Mouse (Mus musculus): Measurements from ENCODE around the gene Stat5b. TPM values are rescaled to one million over a fixed set of nuclear protein-coding genes. Genes with fewer than 3 reads are reported as not detected.
A peak's percentile ranks its signal among the peaks of the same experiment; 100 is the strongest.

The Stat5b gene
- polyA plus RNA-seq, 1 experiment from 2014 or later, result 20.5 TPM

DNA sequence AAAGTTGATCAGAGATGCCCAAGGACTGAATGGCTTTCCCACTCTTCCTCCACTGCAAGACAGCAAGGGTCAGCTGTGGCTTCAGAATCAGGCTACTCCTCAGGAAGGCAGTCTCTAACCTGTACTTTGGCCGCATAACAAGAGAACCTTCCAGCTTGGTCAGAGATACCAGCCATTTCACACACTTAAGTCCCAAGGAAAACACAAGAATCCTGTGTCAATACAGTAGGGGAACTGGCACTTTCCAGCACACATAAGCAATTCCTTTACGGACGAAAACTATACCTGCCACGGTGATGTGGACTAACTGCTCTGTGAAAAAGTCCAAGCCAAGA, 113.8 kb downstream of the Stat5b start:
- H3K9ac ChIP-seq, result no peak overlapping the region
- H3K27me3 ChIP-seq, result no peaks in the 10 kb centered on the region
- H3K4me1 ChIP-seq, result peaks cover 20% of the 10 kb centered on the region
- no peak for ATAC-seq (ENCODE audit: low FRiP score)
- H3K4me3 ChIP-seq, result peak overlapping the region; percentile 84
- no peak overlapping the region for H3K27ac ChIP-seq
- 83% methylated on average over 4 of the region's 4 CpGs for WGBS
- H3K4me2 ChIP-seq (replicated peaks), result peak overlapping the region; percentile 89
- H3K36me3 ChIP-seq, result peaks cover 14% of the 10 kb centered on the region; the same call in 1 of the 2 replicates
- H3K9me3 ChIP-seq (replicated peaks), result no peaks in the 10 kb centered on the region

DNA sequence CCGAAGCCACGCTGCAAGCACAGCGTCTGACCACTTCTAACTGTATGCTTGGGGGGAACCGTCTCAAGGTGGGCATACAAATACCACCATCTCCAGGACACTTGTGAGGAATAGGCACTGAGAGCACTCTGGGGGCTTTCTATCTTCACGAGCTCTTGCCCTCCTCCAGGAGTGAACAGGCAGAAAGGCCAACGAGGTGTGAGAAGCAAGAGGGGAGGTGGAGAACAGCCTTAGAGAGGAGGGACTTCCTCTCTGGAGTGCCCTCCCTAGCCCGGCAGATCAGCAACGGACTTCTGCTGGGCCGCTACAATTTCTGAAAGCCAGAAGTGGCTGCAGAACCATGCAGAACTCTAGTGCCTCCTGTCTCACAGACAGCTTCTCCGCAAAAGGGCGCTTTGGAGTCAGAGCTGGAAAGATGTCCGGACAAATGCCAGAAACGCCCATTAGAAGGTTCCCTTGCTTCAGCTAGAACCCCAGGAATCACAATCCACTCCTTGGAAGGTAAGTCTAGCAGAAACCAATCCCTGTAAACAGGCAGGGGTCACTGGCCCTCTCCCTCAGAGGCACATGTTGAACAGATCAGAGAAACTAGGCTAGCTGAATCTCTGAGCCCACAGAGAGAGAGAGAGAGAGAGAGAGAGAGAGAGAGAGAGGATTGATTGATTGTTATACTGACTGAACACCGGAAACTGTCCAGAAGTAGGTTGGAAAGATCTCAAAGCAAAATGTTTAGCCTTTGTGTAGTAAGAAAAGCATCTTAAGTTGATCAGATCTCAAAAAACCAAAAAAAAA, 114.4 kb downstream of the Stat5b start:
- 80% methylated on average over 14 of the region's 14 CpGs for WGBS
- peak overlapping the region; percentile 22; the same call in 1 of the 2 replicates for H3K4me2 ChIP-seq (replicated peaks)
- no peaks in the 10 kb centered on the region for H3K9me3 ChIP-seq (replicated peaks)
- H3K4me1 ChIP-seq, result peaks cover 20% of the 10 kb centered on the region
- H3K4me3 ChIP-seq, result peak overlapping the region; percentile 11; the same call in 1 of the 2 replicates
- peaks cover 10% of the 10 kb centered on the region; the same call in 1 of the 2 replicates for H3K36me3 ChIP-seq
- no peak for ATAC-seq (ENCODE audit: low FRiP score)
- no peaks in the 10 kb centered on the region for H3K27me3 ChIP-seq
- 0 out of 2 replicates have a peak overlapping the region, but pooled peaks have one; percentile 18 for H3K9ac ChIP-seq
- no peak overlapping the region for H3K27ac ChIP-seq

DNA sequence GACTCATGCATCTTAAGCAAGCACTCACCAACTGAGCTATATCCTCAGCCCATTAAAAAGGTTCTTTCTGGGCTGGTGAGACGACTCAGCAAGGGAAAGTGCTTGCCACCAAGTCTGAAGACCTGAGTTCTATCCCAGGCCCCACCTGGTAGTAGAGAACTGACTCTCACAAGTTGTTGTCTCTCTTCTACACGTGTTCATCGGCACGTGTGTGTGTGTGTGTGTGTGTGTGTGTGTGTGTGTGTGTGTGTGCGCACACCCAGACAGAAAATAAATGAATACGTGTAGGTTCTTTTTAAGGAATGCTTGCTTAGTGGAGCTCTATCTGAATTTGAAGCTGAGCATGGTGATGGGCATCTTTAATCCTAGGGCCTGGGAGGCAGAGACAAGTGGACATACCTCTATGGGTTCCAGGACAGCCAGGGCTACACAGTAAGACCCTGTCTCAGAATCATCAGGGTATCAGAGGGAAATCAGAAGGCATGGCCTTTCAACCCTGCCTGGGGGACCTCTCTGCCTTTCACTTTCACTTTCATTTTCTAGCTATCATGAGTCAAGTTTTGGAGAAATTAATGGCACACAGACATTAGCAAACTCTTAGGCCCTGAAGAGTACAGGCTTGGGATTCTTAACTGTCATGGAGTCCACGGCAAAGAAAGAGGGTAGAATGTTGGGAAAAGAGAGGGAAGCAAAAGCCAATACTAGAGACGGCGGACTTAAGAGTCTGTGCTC, 115.2 kb downstream of the Stat5b start:
- no peak overlapping the region for H3K4me2 ChIP-seq (replicated peaks)
- H3K9me3 ChIP-seq (replicated peaks), result no peaks in the 10 kb centered on the region
- ATAC-seq (ENCODE audit: low FRiP score), result no peak
- H3K4me1 ChIP-seq, result peaks cover 20% of the 10 kb centered on the region
- H3K4me3 ChIP-seq, result no peak overlapping the region
- 92% methylated on average over 9 of the region's 9 CpGs for WGBS
- no peak overlapping the region for H3K27ac ChIP-seq
- peaks cover 10% of the 10 kb centered on the region; the same call in 1 of the 2 replicates for H3K36me3 ChIP-seq
- no peaks in the 10 kb centered on the region for H3K27me3 ChIP-seq
- no peak overlapping the region for H3K9ac ChIP-seq

Other genes with a start within 250 kb of the Stat5b start
- 101 and 109 TPM in 2 replicates for gene Nkiras2, start 231.5 kb downstream of the Stat5b start, polyA plus RNA-seq (2016; fragmentation: Nextera tagmentation; extraction: Ambion mirVana)
- 307 and 311 TPM in 2 replicates for gene Dnajc7, start 230.6 kb downstream of the Stat5b start, polyA plus RNA-seq (2016; fragmentation: Nextera tagmentation; extraction: Ambion mirVana)
- gene Zfp385c, start 158.3 kb downstream of the Stat5b start, polyA plus RNA-seq (2016; fragmentation: Nextera tagmentation; extraction: Ambion mirVana), result 0.53 and 0.74 TPM in 2 replicates
- 1.4 and 2.7 TPM in 2 replicates for gene Dhx58, start 146.5 kb downstream of the Stat5b start, polyA plus RNA-seq (2016; fragmentation: Nextera tagmentation; extraction: Ambion mirVana)
- 61.4 and 61.8 TPM in 2 replicates for gene Kat2a, start 138.3 kb downstream of the Stat5b start, polyA plus RNA-seq (2016; fragmentation: Nextera tagmentation; extraction: Ambion mirVana)
- 0.35 and 0.38 TPM in 2 replicates for gene Hspb9, start 136.9 kb downstream of the Stat5b start, polyA plus RNA-seq (2016; fragmentation: Nextera tagmentation; extraction: Ambion mirVana)
- gene Rab5c, start 112.5 kb downstream of the Stat5b start, polyA plus RNA-seq (2016; fragmentation: Nextera tagmentation; extraction: Ambion mirVana), result 17.7 and 19.9 TPM in 2 replicates
- gene Kcnh4, start 90.8 kb downstream of the Stat5b start, polyA plus RNA-seq (2016; fragmentation: Nextera tagmentation; extraction: Ambion mirVana), result 6.0 and 6.2 TPM in 2 replicates
- not detected in 2 replicates for gene Hcrt, start 87.8 kb downstream of the Stat5b start, polyA plus RNA-seq (2016; fragmentation: Nextera tagmentation; extraction: Ambion mirVana)
- 4.4 and 4.7 TPM in 2 replicates for gene Ghdc, start 79.8 kb downstream of the Stat5b start, polyA plus RNA-seq (2016; fragmentation: Nextera tagmentation; extraction: Ambion mirVana)
- 1.4 and 2.8 TPM in 2 replicates for gene Stat5a, start 8.6 kb upstream of the Stat5b start, polyA plus RNA-seq (2016; fragmentation: Nextera tagmentation; extraction: Ambion mirVana)
- 41.4 and 47.4 TPM in 2 replicates for gene Stat3, start 88.8 kb upstream of the Stat5b start, polyA plus RNA-seq (2016; fragmentation: Nextera tagmentation; extraction: Ambion mirVana)
- 51.4 and 63.2 TPM in 2 replicates for gene Cavin1, start 120.2 kb upstream of the Stat5b start, polyA plus RNA-seq (2016; fragmentation: Nextera tagmentation; extraction: Ambion mirVana)
- gene Atp6v0a1, start 158.7 kb upstream of the Stat5b start, polyA plus RNA-seq (2016; fragmentation: Nextera tagmentation; extraction: Ambion mirVana), result 70.2 and 74.1 TPM in 2 replicates
- 13.3 and 13.7 TPM in 2 replicates for gene Naglu, start 219.3 kb upstream of the Stat5b start, polyA plus RNA-seq (2016; fragmentation: Nextera tagmentation; extraction: Ambion mirVana)
- gene Hsd17b1, start 227.7 kb upstream of the Stat5b start, polyA plus RNA-seq (2016; fragmentation: Nextera tagmentation; extraction: Ambion mirVana), result 0.23 and 0.26 TPM in 2 replicates
- gene Coasy, start 231.8 kb upstream of the Stat5b start, polyA plus RNA-seq (2016; fragmentation: Nextera tagmentation; extraction: Ambion mirVana), result 45.6 and 51.2 TPM in 2 replicates
- gene Mlx, start 236.6 kb upstream of the Stat5b start, polyA plus RNA-seq (2016; fragmentation: Nextera tagmentation; extraction: Ambion mirVana), result 62.1 and 62.4 TPM in 2 replicates
- 30.5 and 34.3 TPM in 2 replicates for gene Psmc3ip, start 244.7 kb upstream of the Stat5b start, polyA plus RNA-seq (2016; fragmentation: Nextera tagmentation; extraction: Ambion mirVana)

All from hindbrain, embryonic 12.5 days (tissue).